Mouse (Mus musculus) neural tube, embryonic 15.5 days (tissue): ENCODE data around the gene Olfr1293-ps. TPM values are rescaled to one million over a fixed set of nuclear protein-coding genes. Genes with fewer than 3 reads are reported as not detected.

ENCODE experiments used
- ATAC-seq: fragments of 200-750 bp; cut with Nextera tagmentation; 2 replicates; pipeline ENCODE4 v1.8.0; 2017; ENCODE audit warnings: mild to moderate bottlenecking, moderate TSS enrichment, moderate library complexity; ENCODE audit not compliant: low FRiP score
- H3K27ac ChIP-seq: fragments of 300-500 bp; sonication (generic); replicated peaks from 2 replicates; pipeline ENCODE4 v1.5.1; 2015; ENCODE audit warnings: mild to moderate bottlenecking, inconsistent platforms
- H3K27me3 ChIP-seq: fragments of 300-500 bp; sonication (generic); replicated peaks from 2 replicates; pipeline ENCODE4 v1.6.1; 2015; ENCODE audit warnings: inconsistent platforms
- H3K36me3 ChIP-seq: fragments of 300-500 bp; sonication (generic); 2 replicates; pipeline ENCODE4 v1.6.1; 2015; ENCODE audit warnings: inconsistent platforms
- H3K4me1 ChIP-seq: fragments of 300-500 bp; sonication (generic); 2 replicates; pipeline ENCODE4 v1.6.1; 2015; ENCODE audit warnings: inconsistent platforms
- H3K4me2 ChIP-seq: fragments of 300-500 bp; sonication (generic); 2 replicates; pipeline ENCODE4 v1.6.1; 2015; ENCODE audit warnings: inconsistent platforms, mild to moderate bottlenecking, moderate library complexity
- H3K4me3 ChIP-seq: fragments of 300-500 bp; sonication (generic); replicated peaks from 2 replicates; pipeline ENCODE4 v1.5.1; 2015; ENCODE audit warnings: mild to moderate bottlenecking, inconsistent platforms
- H3K9ac ChIP-seq: fragments of 300-500 bp; sonication (generic); replicated peaks from 2 replicates; pipeline ENCODE4 v1.6.1; 2015; ENCODE audit warnings: mild to moderate bottlenecking, inconsistent platforms
- H3K9me3 ChIP-seq: fragments of 300-500 bp; sonication (generic); replicated peaks from 2 replicates; pipeline ENCODE4 v1.6.1; 2016; ENCODE audit warnings: inconsistent platforms
- WGBS: fragments of 180-500 bp; shearing (Covaris S2); methylation state at CpG from one replicate; pipeline ENCODE4 v1.1.7; 2015; ENCODE audit warnings: mixed read lengths; 5-methylcytosine and 5-hydroxymethylcytosine counted together
- polyA plus RNA-seq: library from polyadenylated mRNA; unstranded; fragments of >200 nt; fragmentation: Nextera tagmentation; extraction: Ambion mirVana; gene quantifications from 2 replicates; pipeline ENCODE4 v1.2.1, GENCODE M21; 2015

Gene Olfr1293-ps
- not detected in 2 replicates for polyA plus RNA-seq

GRCm38 (mm10) chr2:111524903-111525302 lies at the start of gene Olfr1293-ps:
TSS of gene Olfr1293-ps (plus strand) at chr2:111525203.
- Histone ChIP-seq H3K27ac (no peak within 1 kb of the TSS), H3K9ac (no peak within 1 kb of the TSS), H3K4me2 (no peak within 1 kb of the TSS), H3K36me3 (no peaks in the 10 kb centered on the region), H3K4me3 (no peak within 1 kb of the TSS), H3K9me3 (no peaks in the 10 kb centered on the region), H3K27me3 (no peaks in the 10 kb centered on the region), H3K4me1 (no peaks in the 10 kb centered on the region)
- no peak for ATAC-seq
- 81% methylated on average over 1 of the region's 1 CpGs for WGBS

- WGBS: 80% methylated on average over 1 of the region's 1 CpGs
Observed at GRCm38 (mm10) chr2:111480519-111480918, 44.5 kb upstream of the Olfr1293-ps start, which contains the start of gene Olfr1289. TSS of gene Olfr1289 (plus strand) at chr2:111480819.

GRCm38 (mm10) chr2:111493729-111494128 lies 31.3 kb upstream of the Olfr1293-ps start, which contains the start of gene Olfr1290:
TSS of gene Olfr1290 (minus strand) at chr2:111493829.
- H3K27ac ChIP-seq: no peak within 1 kb of the TSS
- no peak within 1 kb of the TSS for H3K4me3 ChIP-seq
- no peaks in the 10 kb centered on the region for H3K36me3 ChIP-seq
- no peaks in the 10 kb centered on the region for H3K4me1 ChIP-seq
- no peak within 1 kb of the TSS for H3K9ac ChIP-seq
- no peaks in the 10 kb centered on the region for H3K9me3 ChIP-seq
- H3K27me3 ChIP-seq: no peaks in the 10 kb centered on the region
- 87% methylated on average over 5 of the region's 5 CpGs for WGBS
- H3K4me2 ChIP-seq: no peak within 1 kb of the TSS
- no peak for ATAC-seq

More at GRCm38 (mm10) chr2:111480519-111480918, 44.5 kb upstream of the Olfr1293-ps start, which contains the start of gene Olfr1289:
- ATAC-seq: no peak
- Histone ChIP-seq H3K9me3 (no peaks in the 10 kb centered on the region), H3K36me3 (no peaks in the 10 kb centered on the region), H3K27me3 (no peaks in the 10 kb centered on the region), H3K9ac (no peak within 1 kb of the TSS), H3K4me2 (no peak within 1 kb of the TSS), H3K4me3 (no peak within 1 kb of the TSS), H3K27ac (no peak within 1 kb of the TSS), H3K4me1 (no peaks in the 10 kb centered on the region)

GRCm38 (mm10) chr2:111496880-111497279 lies 28.1 kb upstream of the Olfr1293-ps start, which contains the start of gene Olfr1291-ps1:
TSS of gene Olfr1291-ps1 (plus strand) at chr2:111497180.
- Histone ChIP-seq H3K4me3 (no peak within 1 kb of the TSS), H3K4me2 (no peak within 1 kb of the TSS), H3K36me3 (no peaks in the 10 kb centered on the region), H3K9me3 (no peaks in the 10 kb centered on the region), H3K27ac (no peak within 1 kb of the TSS), H3K4me1 (no peaks in the 10 kb centered on the region), H3K9ac (no peak within 1 kb of the TSS), H3K27me3 (no peaks in the 10 kb centered on the region)
- no peak for ATAC-seq
- 91% methylated on average over 3 of the region's 3 CpGs for WGBS

GRCm38 (mm10) chr2:111517451-111517850 lies 7.6 kb upstream of the Olfr1293-ps start:
- Histone ChIP-seq H3K4me1 (no peaks in the 10 kb centered on the region), H3K4me3 (no peak overlapping the region), H3K9ac (no peak overlapping the region), H3K36me3 (no peaks in the 10 kb centered on the region), H3K27me3 (no peaks in the 10 kb centered on the region), H3K27ac (no peak overlapping the region), H3K9me3 (0 out of 2 replicates have a peak, but pooled peaks cover 3% of the 10 kb centered on the region), H3K4me2 (no peak overlapping the region)
- no peak for ATAC-seq
- 90% methylated on average over 10 of the region's 10 CpGs for WGBS

GRCm38 (mm10) chr2:111540191-111540590 lies 15.2 kb downstream of the Olfr1293-ps start, which contains the start of gene Olfr1294:
TSS of gene Olfr1294 (minus strand) at chr2:111540291.
- no peaks in the 10 kb centered on the region for H3K9me3 ChIP-seq
- H3K36me3 ChIP-seq: no peaks in the 10 kb centered on the region
- no peak within 1 kb of the TSS for H3K27ac ChIP-seq
- no peak within 1 kb of the TSS for H3K9ac ChIP-seq
- 62% methylated on average over 1 of the region's 1 CpGs for WGBS
- H3K4me1 ChIP-seq: no peaks in the 10 kb centered on the region
- H3K4me2 ChIP-seq: no peak within 1 kb of the TSS
- no peaks in the 10 kb centered on the region for H3K27me3 ChIP-seq
- H3K4me3 ChIP-seq: no peak within 1 kb of the TSS
- ATAC-seq: no peak

- Histone ChIP-seq H3K36me3 (no peaks in the 10 kb centered on the region), H3K4me3 (no peak within 1 kb of the TSS), H3K4me1 (no peaks in the 10 kb centered on the region), H3K9ac (no peak within 1 kb of the TSS), H3K4me2 (no peak within 1 kb of the TSS), H3K27me3 (no peaks in the 10 kb centered on the region), H3K9me3 (0 out of 2 replicates have a peak, but pooled peaks cover 2% of the 10 kb centered on the region), H3K27ac (no peak within 1 kb of the TSS)
- no peak for ATAC-seq
Observed at GRCm38 (mm10) chr2:111569581-111569980, 44.6 kb downstream of the Olfr1293-ps start, which contains the start of gene Olfr1295. TSS of gene Olfr1295 (minus strand) at chr2:111569681.

Other genes with a start within 250 kb of the Olfr1293-ps start
- not detected in 2 replicates for gene Olfr1278, start 235.1 kb upstream of the Olfr1293-ps start, polyA plus RNA-seq
- not detected in 2 replicates for gene Olfr1279, start 224.6 kb upstream of the Olfr1293-ps start, polyA plus RNA-seq
- not detected in 2 replicates for gene Olfr1280, start 211.2 kb upstream of the Olfr1293-ps start, polyA plus RNA-seq
- gene Olfr1281, start 198.7 kb upstream of the Olfr1293-ps start, polyA plus RNA-seq: not detected in 2 replicates
- not detected in 2 replicates for gene Olfr1282, start 189.1 kb upstream of the Olfr1293-ps start, polyA plus RNA-seq
- gene Olfr1283, start 158.4 kb upstream of the Olfr1293-ps start, polyA plus RNA-seq: not detected in 2 replicates
- gene Olfr1284, start 149.7 kb upstream of the Olfr1293-ps start, polyA plus RNA-seq: not detected in 2 replicates
- not detected in 2 replicates for gene Olfr1286, start 102.1 kb upstream of the Olfr1293-ps start, polyA plus RNA-seq
- not detected in 2 replicates for gene Olfr1287, start 76.1 kb upstream of the Olfr1293-ps start, polyA plus RNA-seq
- not detected in 2 replicates for gene Olfr1288, start 51.1 kb upstream of the Olfr1293-ps start, polyA plus RNA-seq
- not detected in 2 replicates for gene Olfr1289, start 44.4 kb upstream of the Olfr1293-ps start, polyA plus RNA-seq
- not detected in 2 replicates for gene Olfr1290, start 31.4 kb upstream of the Olfr1293-ps start, polyA plus RNA-seq
- not detected in 2 replicates for gene Olfr1291-ps1, start 28.0 kb upstream of the Olfr1293-ps start, polyA plus RNA-seq
- gene Olfr1294, start 15.1 kb downstream of the Olfr1293-ps start, polyA plus RNA-seq: not detected in 2 replicates
- not detected in 2 replicates for gene Olfr1295, start 44.5 kb downstream of the Olfr1293-ps start, polyA plus RNA-seq
- not detected in 2 replicates for gene Olfr1297, start 101.3 kb downstream of the Olfr1293-ps start, polyA plus RNA-seq
- not detected in 2 replicates for gene Olfr1298, start 124.0 kb downstream of the Olfr1293-ps start, polyA plus RNA-seq
- not detected in 2 replicates for gene Olfr1299, start 136.2 kb downstream of the Olfr1293-ps start, polyA plus RNA-seq
- not detected in 2 replicates for gene Olfr1301, start 225.8 kb downstream of the Olfr1293-ps start, polyA plus RNA-seq